Mouse (Mus musculus) C2C12 (cell line): ENCODE results near the gene Gigyf1. TPM values are rescaled to one million over a fixed set of nuclear protein-coding genes. Genes with fewer than 3 reads are reported as not detected.

Source experiments
- H3K27me3 ChIP-seq: one replicate; pipeline ENCODE4 v1.6.1; 2011; ENCODE audit not compliant: control insufficient read depth, insufficient read depth, insufficient read length
- H3K36me3 ChIP-seq: one replicate; pipeline ENCODE4 v1.6.1; 2011; ENCODE audit not compliant: control insufficient read depth, insufficient read depth
- H3K4me3 ChIP-seq: one replicate; pipeline ENCODE4 v1.5.1; 2011; ENCODE audit warnings: mild to moderate bottlenecking, control low read depth; ENCODE audit not compliant: poor library complexity, insufficient read depth, severe bottlenecking
- H3K79me2 ChIP-seq: one replicate; pipeline ENCODE4 v1.6.1; 2011; ENCODE audit not compliant: control insufficient read depth, insufficient read depth
- H3K79me3 ChIP-seq: one replicate; pipeline ENCODE4 v1.6.1; 2011; ENCODE audit warnings: low read depth, control low read depth
- H3ac ChIP-seq: one replicate; pipeline ENCODE3; 2011; ENCODE audit warnings: low read depth; ENCODE audit not compliant: control insufficient read depth, insufficient read length
- CEBPB ChIP-seq: IDR thresholded peaks from one replicate; pipeline ENCODE4 v1.6.1; 2011; ENCODE audit warnings: low read depth, mild to moderate bottlenecking, control low read depth, moderate library complexity
- CTCF ChIP-seq: IDR thresholded peaks from one replicate; pipeline ENCODE4 v1.5.1; 2011; ENCODE audit not compliant: control insufficient read depth, insufficient read depth, insufficient read length
- FOSL1 ChIP-seq: IDR thresholded peaks from one replicate; pipeline ENCODE4 v1.8.0; 2011; ENCODE audit warnings: mild to moderate bottlenecking, low read length; ENCODE audit not compliant: poor library complexity, insufficient read depth, severe bottlenecking
- MAX ChIP-seq: IDR thresholded peaks from one replicate; pipeline ENCODE4 v1.6.1; 2011; ENCODE audit warnings: mild to moderate bottlenecking, control low read depth
- MYOD1 ChIP-seq: IDR thresholded peaks from one replicate; pipeline ENCODE4 v1.6.1; 2011; ENCODE audit warnings: low read depth; ENCODE audit not compliant: control insufficient read depth, insufficient read length
- MYOG ChIP-seq: IDR thresholded peaks from one replicate; pipeline ENCODE4 v1.6.1; 2011; ENCODE audit not compliant: control insufficient read depth, insufficient read length; ENCODE audit errors: extremely low read depth
- USF1 ChIP-seq: IDR thresholded peaks from one replicate; pipeline ENCODE4 v1.6.1; 2011; ENCODE audit warnings: low read depth, mild to moderate bottlenecking, control low read depth, moderate library complexity
- polyA plus RNA-seq: library from polyadenylated mRNA; unstranded; fragments of >200 nt; fragmentation: generic; extraction: Trizol; gene quantifications from one replicate; pipeline ENCODE4 v1.2.1, GENCODE M21; 2012; ENCODE audit warnings: missing spikeins

Gigyf1 gene
- polyA plus RNA-seq, 1 experiment: 6.9 TPM

DNA sequence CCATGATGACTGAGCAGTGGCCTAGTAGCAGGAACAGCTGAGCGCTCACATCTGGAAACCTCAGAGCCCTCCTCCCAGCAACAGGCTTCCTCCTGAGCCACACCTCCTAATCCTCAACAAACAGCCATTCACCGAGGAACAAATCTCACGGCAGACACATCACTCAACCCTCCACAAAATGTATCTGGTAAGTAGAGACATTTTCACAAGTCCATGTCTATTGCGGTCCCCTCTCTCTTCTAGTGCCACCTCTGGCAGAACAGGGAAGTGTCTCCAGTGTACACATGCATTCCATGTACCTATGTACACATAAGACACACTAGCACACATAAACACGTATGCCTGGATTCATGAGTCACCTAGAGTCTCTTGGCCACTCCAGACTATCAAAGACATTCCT lies 32.8 kb downstream of the Gigyf1 start:
- H3K27me3 ChIP-seq: peaks cover 25% of the 10 kb centered on the region
- H3K36me3 ChIP-seq: no peaks in the 10 kb centered on the region
- H3K79me2 ChIP-seq: no peaks in the 10 kb centered on the region
- H3ac ChIP-seq: no peak overlapping the region
- no peaks in the 10 kb centered on the region for H3K79me3 ChIP-seq
- TF ChIP-seq CTCF (no peak), MAX (no peak), FOSL1 (no peak), MYOD1 (no peak), CEBPB (no peak), USF1 (no peak), MYOG (no peak)
- no peak overlapping the region for H3K4me3 ChIP-seq

DNA sequence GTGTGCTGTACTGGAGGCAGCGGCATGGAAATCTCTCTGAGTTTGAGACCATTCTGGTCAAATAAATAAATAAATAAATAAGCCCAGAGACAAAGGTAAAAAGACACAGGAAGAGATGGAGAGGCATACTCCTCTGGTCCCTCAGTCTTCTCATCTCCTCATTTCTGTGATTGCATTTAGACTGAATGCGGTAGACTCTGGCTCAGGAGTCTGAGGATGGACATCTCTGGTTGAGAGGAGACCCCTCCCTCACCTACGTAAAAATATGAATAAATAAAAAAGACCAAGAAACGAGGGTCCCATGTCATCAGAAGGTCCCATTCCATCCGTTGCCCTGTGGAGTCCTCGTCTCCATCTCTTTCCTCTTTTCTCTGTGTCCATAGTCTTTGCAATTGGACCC lies 34.7 kb downstream of the Gigyf1 start:
- H3K4me3 ChIP-seq: no peak overlapping the region
- H3K79me2 ChIP-seq: no peaks in the 10 kb centered on the region
- H3K36me3 ChIP-seq: no peaks in the 10 kb centered on the region
- H3ac ChIP-seq: no peak overlapping the region
- TF ChIP-seq CTCF (no peak), MYOG (no peak), CEBPB (no peak), MYOD1 (no peak), MAX (no peak), FOSL1 (no peak), USF1 (no peak)
- no peaks in the 10 kb centered on the region for H3K79me3 ChIP-seq
- peaks cover 25% of the 10 kb centered on the region for H3K27me3 ChIP-seq

DNA sequence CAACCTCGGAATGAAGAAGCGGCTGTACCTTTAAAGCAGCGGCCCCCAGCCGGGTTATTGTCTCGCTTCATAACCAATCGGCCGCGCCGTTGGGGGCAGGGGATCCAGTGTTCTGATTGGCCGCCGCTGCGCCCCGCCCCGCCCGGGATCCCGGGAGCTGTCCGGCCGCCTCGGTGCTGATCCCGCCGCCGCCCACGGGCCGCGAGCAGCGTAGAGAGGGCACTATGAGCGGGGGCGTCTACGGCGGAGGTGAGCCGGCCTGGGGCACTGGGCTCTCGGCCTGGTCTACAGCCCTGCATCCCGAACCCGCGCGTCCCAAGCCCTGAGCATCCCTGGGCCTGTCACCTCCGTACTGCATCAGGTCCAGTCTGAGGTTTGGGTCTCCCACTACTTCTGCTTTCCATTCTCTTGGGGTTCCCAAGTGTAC lies 35.1 kb downstream of the Gigyf1 start, which contains the start of gene Actl6b:
TSS of gene Actl6b (plus strand) at position 107 of the 427 bp plus-strand sequence.
- no peak within 1 kb of the TSS for H3K4me3 ChIP-seq
- H3K79me3 ChIP-seq: no peaks in the 10 kb centered on the region
- no peaks in the 10 kb centered on the region for H3K79me2 ChIP-seq
- no peaks in the 10 kb centered on the region for H3K36me3 ChIP-seq
- TF ChIP-seq USF1: no peak
- TF ChIP-seq FOSL1: no peak
- TF ChIP-seq MAX: no peak
- TF ChIP-seq CTCF: no peak
- peaks cover 25% of the 10 kb centered on the region for H3K27me3 ChIP-seq
- H3ac ChIP-seq: no peak within 1 kb of the TSS

DNA sequence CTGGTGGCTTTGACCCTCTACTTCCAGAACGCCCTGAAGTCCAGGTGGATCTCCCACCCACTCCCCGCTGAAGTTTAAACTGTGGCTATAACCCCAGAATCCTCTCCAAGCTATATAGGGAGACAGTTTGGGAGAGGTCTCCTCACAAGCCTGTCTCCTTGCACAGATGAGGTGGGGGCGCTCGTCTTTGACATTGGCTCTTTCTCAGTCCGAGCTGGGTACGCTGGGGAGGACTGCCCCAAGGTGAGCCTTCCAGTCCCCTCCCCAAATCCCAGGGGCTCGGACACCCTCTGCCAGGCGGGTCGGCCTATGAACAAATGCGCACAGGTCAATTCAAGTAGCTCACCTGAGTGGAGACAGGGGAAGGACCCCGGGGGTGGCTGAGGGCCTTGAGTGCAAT lies 35.5 kb downstream of the Gigyf1 start:
- Histone ChIP-seq H3ac (no peak overlapping the region), H3K79me2 (no peaks in the 10 kb centered on the region), H3K36me3 (no peaks in the 10 kb centered on the region), H3K4me3 (no peak overlapping the region), H3K27me3 (peaks cover 23% of the 10 kb centered on the region), H3K79me3 (no peaks in the 10 kb centered on the region)
- TF ChIP-seq MAX (no peak), FOSL1 (no peak), CTCF (no peak), CEBPB (no peak), MYOG (no peak), USF1 (no peak), MYOD1 (no peak)

DNA sequence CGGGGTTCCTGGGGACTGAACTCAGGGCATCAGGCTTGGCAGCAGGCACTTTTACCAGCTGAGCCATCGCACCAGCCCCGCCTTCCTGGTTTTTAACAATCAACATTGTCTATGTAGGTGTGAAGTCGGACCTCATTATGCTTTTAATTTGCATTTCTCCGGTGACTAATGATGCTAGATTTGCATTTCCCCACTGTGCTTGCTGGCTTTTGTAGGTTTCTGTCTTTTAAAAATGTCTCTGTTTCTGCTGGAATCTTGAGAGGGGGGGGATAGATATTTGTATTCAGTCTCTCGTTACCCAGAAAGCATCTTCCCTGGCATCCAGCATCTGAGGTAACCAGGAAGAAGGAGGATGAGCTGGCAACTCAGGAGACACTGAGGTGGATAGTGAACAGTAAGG lies 43.2 kb downstream of the Gigyf1 start:
- no peak overlapping the region for H3ac ChIP-seq
- peaks cover 44% of the 10 kb centered on the region for H3K27me3 ChIP-seq
- TF ChIP-seq MYOG (no peak), CEBPB (no peak), MAX (no peak), FOSL1 (no peak), CTCF (no peak), MYOD1 (no peak), USF1 (no peak)

DNA sequence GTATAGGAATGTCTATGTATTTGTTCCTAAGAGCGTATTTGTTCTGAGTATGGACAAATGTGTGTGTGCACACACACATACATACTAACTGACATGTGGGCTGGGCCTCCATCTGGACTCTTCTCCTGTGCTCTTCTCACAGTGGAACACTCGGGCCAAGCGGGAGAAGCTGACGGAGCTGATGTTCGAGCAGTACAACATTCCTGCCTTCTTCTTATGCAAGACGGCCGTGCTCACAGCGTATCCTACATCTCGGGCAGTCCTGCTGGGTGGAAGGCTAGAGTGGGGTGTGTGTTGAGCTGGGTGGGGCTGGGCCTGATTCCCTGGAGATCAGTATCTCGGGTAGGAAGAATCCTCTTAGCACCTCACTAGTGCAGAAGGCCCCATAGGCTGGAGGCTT lies 44.6 kb downstream of the Gigyf1 start:
- no peak overlapping the region for H3K4me3 ChIP-seq
- peaks cover 50% of the 10 kb centered on the region for H3K27me3 ChIP-seq
- no peaks in the 10 kb centered on the region for H3K79me2 ChIP-seq
- TF ChIP-seq CTCF: no peak
- H3K36me3 ChIP-seq: no peaks in the 10 kb centered on the region
- no peak overlapping the region for H3ac ChIP-seq
- no peaks in the 10 kb centered on the region for H3K79me3 ChIP-seq

More for the DNA sequence above, 43.2 kb downstream of the Gigyf1 start:
- Histone ChIP-seq H3K79me2 (no peaks in the 10 kb centered on the region), H3K4me3 (no peak overlapping the region), H3K79me3 (no peaks in the 10 kb centered on the region), H3K36me3 (no peaks in the 10 kb centered on the region)
